Mouse (Mus musculus) liver, embryonic 11.5 days (tissue): ENCODE data around the gene Cmklr1. TPM values are rescaled to one million over a fixed set of nuclear protein-coding genes. Genes with fewer than 3 reads are reported as not detected.

ENCODE experiments used
- ATAC-seq: fragments of 200-750 bp; cut with Nextera tagmentation; replicated peaks from 2 replicates; pipeline ENCODE4 v1.8.0; 2017; ENCODE audit warnings: moderate number of reproducible peaks, mild to moderate bottlenecking, moderate TSS enrichment, moderate library complexity; ENCODE audit not compliant: low FRiP score
- DNase-seq: peaks from one replicate; pipeline ENCODE4 v3.0.0-alpha.2; 2017; ENCODE audit warnings: low spot score
- H3K27ac ChIP-seq: fragments of 300-500 bp; sonication (generic); 2 replicates; pipeline ENCODE4 v1.5.1; 2014; ENCODE audit warnings: mild to moderate bottlenecking, low read depth, low read length, control low read depth
- H3K27me3 ChIP-seq: fragments of 300-500 bp; sonication (generic); replicated peaks from 2 replicates; pipeline ENCODE4 v1.6.1; 2014; ENCODE audit warnings: low read length, mixed read lengths; ENCODE audit not compliant: control insufficient read depth, insufficient read depth
- H3K36me3 ChIP-seq: fragments of 300-500 bp; sonication (generic); 2 replicates; pipeline ENCODE4 v1.6.1; 2014; ENCODE audit warnings: mild to moderate bottlenecking, low read length, moderate library complexity, mixed read lengths; ENCODE audit not compliant: control insufficient read depth, insufficient read depth
- H3K4me1 ChIP-seq: fragments of 300-500 bp; sonication (generic); replicated peaks from 2 replicates; pipeline ENCODE4 v1.6.1; 2014; ENCODE audit warnings: low read length, mixed read lengths; ENCODE audit not compliant: control insufficient read depth, insufficient read depth
- H3K4me2 ChIP-seq: fragments of 300-500 bp; sonication (generic); 2 replicates; pipeline ENCODE4 v1.6.1; 2014; ENCODE audit warnings: mild to moderate bottlenecking, control low read depth, moderate library complexity
- H3K4me3 ChIP-seq: fragments of 300-500 bp; sonication (generic); 2 replicates; pipeline ENCODE4 v1.5.1; 2014; ENCODE audit warnings: low read depth, low read length, control low read depth
- H3K9ac ChIP-seq: fragments of 300-500 bp; sonication (generic); 2 replicates; pipeline ENCODE4 v1.6.1; 2014; ENCODE audit warnings: low read depth, low read length, control low read depth
- H3K9me3 ChIP-seq: fragments of 300-500 bp; sonication (generic); 2 replicates; pipeline ENCODE4 v1.6.1; 2016; ENCODE audit warnings: low read length, inconsistent platforms, mixed read lengths; ENCODE audit not compliant: control insufficient read depth
- WGBS: fragments of 180-500 bp; shearing (Covaris S2); extraction: QIAGEN DNeasy Blood & Tissue Kit; methylation state at CpG from one replicate; pipeline ENCODE4 v1.1.7; 2014; 5-methylcytosine and 5-hydroxymethylcytosine counted together
- polyA plus RNA-seq: library from polyadenylated mRNA; unstranded; fragments of >200 nt; fragmentation: Nextera tagmentation; extraction: Ambion mirVana; gene quantifications from 2 replicates; pipeline ENCODE4 v1.2.1, GENCODE M21; 2014

Cmklr1 gene
- polyA plus RNA-seq, 1 experiment from 2014 or later = 2.6 TPM

GRCm38 (mm10) chr5:113683246-113683645, 33.0 kb upstream of the Cmklr1 start:
- Histone ChIP-seq H3K27me3 (no peaks in the 10 kb centered on the region), H3K36me3 (no peaks in the 10 kb centered on the region), H3K9me3 (no peaks in the 10 kb centered on the region), H3K27ac (no peak overlapping the region), H3K4me1 (no peaks in the 10 kb centered on the region), H3K9ac (no peak overlapping the region), H3K4me2 (no peak overlapping the region), H3K4me3 (no peak overlapping the region)
- WGBS = 80% methylated on average over 5 of the region's 5 CpGs
- no peak for DNase-seq
- no peak for ATAC-seq

- ATAC-seq = no peak
- no peak for DNase-seq
- H3K36me3 ChIP-seq = no peaks in the 10 kb centered on the region
- H3K27me3 ChIP-seq = no peaks in the 10 kb centered on the region
- H3K4me2 ChIP-seq = no peak overlapping the region
- no peak overlapping the region for H3K27ac ChIP-seq
- 73% methylated on average over 3 of the region's 3 CpGs for WGBS
- no peak overlapping the region for H3K9ac ChIP-seq
- no peak overlapping the region for H3K4me3 ChIP-seq
- no peaks in the 10 kb centered on the region for H3K9me3 ChIP-seq
- H3K4me1 ChIP-seq = no peaks in the 10 kb centered on the region
These were observed 32.2 kb upstream of the Cmklr1 start for GRCm38 (mm10) chr5:113682472-113682871.

- no peak overlapping the region for H3K27ac ChIP-seq
- ATAC-seq (no peak), DNase-seq (no peak)
- H3K27me3 ChIP-seq = no peaks in the 10 kb centered on the region
- H3K4me1 ChIP-seq = no peaks in the 10 kb centered on the region
- H3K4me2 ChIP-seq = no peak overlapping the region
- H3K36me3 ChIP-seq = no peaks in the 10 kb centered on the region
- no peaks in the 10 kb centered on the region for H3K9me3 ChIP-seq
- no peak overlapping the region for H3K4me3 ChIP-seq
- 74% methylated on average over 14 of the region's 14 CpGs for WGBS
- H3K9ac ChIP-seq = no peak overlapping the region
These were observed 31.0 kb upstream of the Cmklr1 start for GRCm38 (mm10) chr5:113681219-113681618.

GRCm38 (mm10) chr5:113679509-113679908, 29.3 kb upstream of the Cmklr1 start:
- Histone ChIP-seq H3K4me2 (no peak overlapping the region), H3K27me3 (no peaks in the 10 kb centered on the region), H3K36me3 (no peaks in the 10 kb centered on the region), H3K27ac (no peak overlapping the region), H3K9ac (no peak overlapping the region), H3K4me1 (no peaks in the 10 kb centered on the region), H3K9me3 (no peaks in the 10 kb centered on the region), H3K4me3 (no peak overlapping the region)
- 85% methylated on average over 4 of the region's 4 CpGs for WGBS
- DNase-seq = no peak
- no peak for ATAC-seq

- no peak for ATAC-seq
- Histone ChIP-seq H3K9me3 (no peaks in the 10 kb centered on the region), H3K27me3 (no peaks in the 10 kb centered on the region), H3K9ac (no peak overlapping the region), H3K36me3 (no peaks in the 10 kb centered on the region), H3K27ac (no peak overlapping the region), H3K4me3 (no peak overlapping the region), H3K4me1 (no peaks in the 10 kb centered on the region), H3K4me2 (no peak overlapping the region)
- DNase-seq = no peak
- 82% methylated on average over 10 of the region's 10 CpGs for WGBS
These were observed 28.7 kb upstream of the Cmklr1 start for GRCm38 (mm10) chr5:113678743-113679452.

GRCm38 (mm10) chr5:113677541-113677940, 27.3 kb upstream of the Cmklr1 start:
- Histone ChIP-seq H3K36me3 (no peaks in the 10 kb centered on the region), H3K4me1 (no peaks in the 10 kb centered on the region), H3K27ac (no peak overlapping the region), H3K9me3 (no peaks in the 10 kb centered on the region), H3K9ac (no peak overlapping the region), H3K27me3 (no peaks in the 10 kb centered on the region), H3K4me3 (no peak overlapping the region), H3K4me2 (no peak overlapping the region)
- ATAC-seq (no peak), DNase-seq (no peak)
- WGBS = 69% methylated on average over 6 of the region's 7 CpGs

GRCm38 (mm10) chr5:113674851-113675250, 24.6 kb upstream of the Cmklr1 start:
- H3K36me3 ChIP-seq = no peaks in the 10 kb centered on the region
- whole genome bisulfite sequencing = 59% methylated on average over 7 of the region's 7 CpGs
- no peaks in the 10 kb centered on the region for H3K9me3 ChIP-seq
- no peak for ATAC-seq
- no peaks in the 10 kb centered on the region for H3K27me3 ChIP-seq
- H3K4me1 ChIP-seq = no peaks in the 10 kb centered on the region
- no peak overlapping the region for H3K9ac ChIP-seq
- DNase-seq = no peak
- no peak overlapping the region for H3K4me2 ChIP-seq
- no peak overlapping the region for H3K27ac ChIP-seq
- no peak overlapping the region for H3K4me3 ChIP-seq

- H3K36me3 ChIP-seq = no peaks in the 10 kb centered on the region
- H3K9me3 ChIP-seq = no peaks in the 10 kb centered on the region
- H3K9ac ChIP-seq = no peak overlapping the region
- 38% methylated on average over 7 of the region's 7 CpGs for WGBS
- no peak overlapping the region for H3K27ac ChIP-seq
- H3K4me1 ChIP-seq = no peaks in the 10 kb centered on the region
- DNase-seq = no peak
- no peak overlapping the region for H3K4me3 ChIP-seq
- no peak for ATAC-seq
- H3K4me2 ChIP-seq = no peak overlapping the region
- no peaks in the 10 kb centered on the region for H3K27me3 ChIP-seq
These were observed 22.2 kb upstream of the Cmklr1 start for GRCm38 (mm10) chr5:113672456-113672855.

GRCm38 (mm10) chr5:113670597-113670996, 20.4 kb upstream of the Cmklr1 start:
- H3K4me3 ChIP-seq = no peak overlapping the region
- 45% methylated on average over 6 of the region's 6 CpGs for WGBS
- no peak overlapping the region for H3K27ac ChIP-seq
- ATAC-seq (no peak), DNase-seq (no peak)
- no peaks in the 10 kb centered on the region for H3K36me3 ChIP-seq
- no peak overlapping the region for H3K9ac ChIP-seq
- H3K4me2 ChIP-seq = no peak overlapping the region
- H3K4me1 ChIP-seq = no peaks in the 10 kb centered on the region
- H3K27me3 ChIP-seq = no peaks in the 10 kb centered on the region
- no peaks in the 10 kb centered on the region for H3K9me3 ChIP-seq
